Mouse (Mus musculus) CD8-positive naive resting alpha-beta T cell, adult 57 days (primary cell): ENCODE results near the gene Prkag2. TPM values are rescaled to one million over a fixed set of nuclear protein-coding genes. Genes with fewer than 3 reads are reported as not detected.

Experiments
- total RNA-seq: library from RNA; stranded (reverse); gene quantifications from one replicate; pipeline ENCODE4 v1.2.4, GENCODE M21; 2023

The Prkag2 gene
- total RNA-seq = 33.7 TPM

DNA sequence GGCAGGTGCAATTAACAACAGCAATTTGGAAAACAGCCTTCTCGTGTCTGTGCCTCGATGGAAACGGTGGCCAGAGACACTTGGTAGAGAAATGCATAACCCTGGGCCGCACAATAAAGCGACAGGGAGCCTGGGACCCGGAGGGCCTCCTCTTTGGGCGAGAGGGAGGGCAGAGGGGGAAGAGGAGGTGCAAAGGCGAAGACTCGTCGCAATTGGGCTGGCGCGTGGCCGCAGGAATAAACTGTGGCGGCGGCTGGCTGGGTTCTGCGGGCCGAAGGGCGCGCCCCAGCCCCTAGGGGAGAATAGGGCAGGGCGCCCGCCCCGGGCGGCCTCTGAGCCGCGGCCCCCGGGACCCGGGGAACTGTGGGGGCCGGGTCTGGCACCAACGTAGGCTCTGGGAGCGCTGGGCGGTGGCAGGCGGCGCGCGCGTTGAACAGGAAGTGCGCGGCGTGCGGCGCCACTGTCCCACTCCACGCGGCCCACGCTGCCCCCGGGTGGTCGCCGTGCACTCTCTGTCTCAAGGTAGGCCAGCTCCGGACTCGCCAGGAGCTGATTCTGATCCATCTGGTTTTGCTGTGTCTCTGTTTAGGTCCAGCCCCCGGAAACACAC lies at the start of gene Prkag2:
TSS of gene Prkag2 (minus strand) at position 127 of the 610 bp plus-strand sequence.

GRCm38 (mm10) chr5:24842274-24843102 lies 258.0 kb downstream of the Prkag2 start, which contains the start of gene Rheb:
Rheb (minus strand) TSS chr5:24842624.

Other genes starting within 250 kb of the Prkag2 start
- not detected for gene Galntl5, start 80.8 kb upstream of the Prkag2 start, total RNA-seq
- 53.3 TPM for gene Galnt11, start 121.3 kb upstream of the Prkag2 start, total RNA-seq
- gene E130116L18Rik, start 122.5 kb upstream of the Prkag2 start, total RNA-seq = not detected